Mouse (Mus musculus): ENCODE measurements around the gene Phf1.
"Not testable (repeated sequence)": the region's sequence is repeated elsewhere in the genome, so short reads cannot be mapped to it uniquely, and the experiment has no call there.

The Phf1 gene

DNA sequence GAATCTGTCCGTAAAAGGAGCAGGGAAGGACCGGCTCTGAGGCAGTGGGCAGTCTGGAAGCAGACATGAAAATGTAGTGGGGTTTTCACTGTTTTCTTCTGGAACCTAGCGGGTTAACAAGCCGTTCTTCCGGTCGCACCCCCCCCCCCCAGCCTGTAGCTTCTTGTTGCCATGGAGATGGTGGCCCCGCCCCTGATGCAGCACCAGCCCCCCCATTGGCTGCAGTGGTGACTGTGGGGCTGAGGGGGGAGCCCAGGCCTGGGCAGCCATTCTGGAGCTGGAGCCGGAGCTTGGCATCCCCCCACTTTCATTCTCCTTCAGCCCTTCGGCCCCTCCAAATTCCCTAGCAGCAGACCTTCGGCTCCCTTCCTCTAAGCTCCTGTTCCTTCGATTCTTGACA, 18.6 kb downstream of the Phf1 start:
- peak; percentile 91 to 95 for DNase-seq

DNA sequence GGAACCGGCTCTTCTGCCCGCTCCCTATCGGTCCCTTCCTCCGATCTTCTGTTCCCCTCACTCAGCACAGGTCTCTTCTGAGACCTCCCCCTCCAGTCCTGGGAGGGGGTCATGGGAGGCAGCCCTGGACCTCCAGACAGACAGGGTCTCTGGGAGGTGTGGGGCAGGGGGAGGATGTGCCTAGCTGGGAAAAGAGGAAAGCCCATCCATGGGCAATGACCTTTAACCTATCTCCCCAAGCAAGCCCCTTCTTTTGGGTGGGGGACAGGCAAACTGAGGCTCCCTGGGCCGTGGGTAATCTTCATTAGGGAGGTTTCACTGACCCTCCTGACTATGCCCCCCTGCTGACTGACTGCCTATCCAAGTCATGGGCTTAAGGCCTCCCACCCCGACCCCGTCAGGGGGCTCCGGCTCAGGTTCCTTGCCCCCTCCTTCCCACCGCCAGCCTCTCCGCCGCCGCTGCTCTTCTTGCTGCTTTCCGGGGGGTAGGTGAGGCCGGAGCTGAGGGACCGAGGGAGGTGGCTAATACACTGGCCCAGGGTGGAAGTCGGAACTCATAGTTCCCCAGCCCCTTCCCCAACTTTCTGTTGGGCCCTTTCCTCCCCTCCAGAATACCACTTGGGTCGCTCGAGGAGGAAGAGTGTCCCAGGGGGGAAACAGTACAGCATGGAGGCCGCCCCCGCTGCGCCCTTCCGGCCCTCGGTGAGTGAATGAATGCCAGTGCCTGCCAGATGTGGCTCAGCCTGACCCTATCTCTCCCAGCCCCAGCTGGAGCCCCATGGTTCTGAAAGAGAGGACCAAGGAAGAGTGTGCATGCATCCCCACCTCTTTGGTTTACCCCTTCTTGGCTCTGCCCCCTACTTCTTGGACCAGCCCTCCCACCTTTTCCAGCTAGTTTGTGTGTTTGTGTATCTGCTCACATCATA, 19.4 kb downstream of the Phf1 start:
- DNase-seq, result peak in 1 of 2 experiments; percentile 33

DNA sequence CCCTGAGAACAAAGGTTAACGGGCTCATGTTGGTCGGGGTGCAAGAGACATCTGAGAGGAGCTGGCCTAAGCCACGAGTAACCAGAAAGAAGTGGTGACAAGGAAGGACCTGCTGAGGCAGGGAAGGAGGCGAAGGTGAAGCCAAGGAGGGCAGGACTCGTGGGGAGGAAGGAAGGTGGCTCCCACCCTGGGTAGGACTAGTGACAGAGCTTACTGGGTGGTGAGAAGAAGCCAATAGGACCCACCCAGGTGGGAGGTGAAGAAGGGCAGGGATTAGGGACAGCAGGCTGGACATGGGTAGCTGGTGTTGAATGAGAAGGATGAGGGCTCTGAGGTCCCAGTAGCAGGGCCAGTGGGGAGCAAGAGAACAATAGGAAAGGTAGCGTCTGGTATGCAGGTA, 20.3 kb downstream of the Phf1 start:
- DNase-seq, result no peak

DNA sequence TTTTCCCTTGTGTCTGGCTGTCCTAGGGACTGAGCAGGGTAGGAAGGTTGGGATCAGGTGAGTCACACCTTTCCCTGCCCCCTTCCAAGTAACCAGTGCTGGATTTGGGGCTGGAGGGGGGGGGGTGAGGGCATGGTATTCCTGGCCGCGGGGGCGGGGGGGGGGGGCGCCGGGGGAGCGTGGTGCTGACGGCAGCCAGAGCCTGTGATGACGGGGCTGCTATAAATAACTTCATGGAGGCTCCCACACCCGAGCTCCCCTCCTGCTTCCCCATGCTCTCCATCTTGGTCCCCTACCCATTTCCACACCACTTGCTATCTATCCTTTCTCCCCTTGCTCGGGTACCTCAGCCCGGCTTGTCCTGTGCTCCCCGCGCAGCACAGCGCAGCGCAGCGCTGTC, 20.9 kb downstream of the Phf1 start:
- no peak for DNase-seq

DNA sequence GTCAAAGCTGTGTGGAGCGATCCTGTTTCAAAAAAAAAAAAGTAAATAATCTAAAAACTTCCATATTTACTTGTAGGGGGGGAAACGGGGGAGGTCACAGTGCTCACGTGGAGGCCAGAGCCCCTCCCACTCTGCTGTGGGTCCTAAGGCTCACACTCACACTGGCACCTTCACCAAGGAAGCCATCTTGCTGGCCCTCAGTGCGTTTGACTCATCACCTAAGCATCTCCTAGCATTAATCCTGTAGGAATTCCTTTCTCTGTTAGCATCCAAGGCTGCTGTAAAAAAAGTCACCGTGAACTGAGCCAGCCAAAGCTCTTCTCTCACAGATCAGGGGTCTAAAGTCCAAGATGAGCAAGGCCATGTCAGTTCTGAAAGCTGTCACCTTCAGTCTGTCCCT, 23.5 kb downstream of the Phf1 start:
- no peak for DNase-seq

DNA sequence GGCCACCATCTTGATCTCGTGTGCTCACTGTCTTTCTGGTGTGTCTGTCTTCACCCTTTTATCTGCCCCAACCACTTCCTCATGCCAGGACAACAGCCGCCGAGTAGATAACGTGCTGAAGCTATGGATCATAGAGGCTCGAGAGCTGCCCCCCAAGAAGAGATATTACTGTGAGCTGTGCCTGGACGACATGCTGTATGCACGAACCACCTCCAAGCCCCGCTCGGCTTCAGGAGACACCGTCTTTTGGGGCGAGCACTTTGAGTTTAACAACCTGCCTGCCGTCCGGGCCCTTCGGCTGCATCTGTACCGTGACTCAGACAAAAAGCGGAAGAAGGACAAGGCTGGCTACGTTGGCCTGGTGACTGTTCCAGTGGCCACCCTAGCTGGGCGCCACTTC, 24.0 kb downstream of the Phf1 start:
- DNase-seq, result no peak

DNA sequence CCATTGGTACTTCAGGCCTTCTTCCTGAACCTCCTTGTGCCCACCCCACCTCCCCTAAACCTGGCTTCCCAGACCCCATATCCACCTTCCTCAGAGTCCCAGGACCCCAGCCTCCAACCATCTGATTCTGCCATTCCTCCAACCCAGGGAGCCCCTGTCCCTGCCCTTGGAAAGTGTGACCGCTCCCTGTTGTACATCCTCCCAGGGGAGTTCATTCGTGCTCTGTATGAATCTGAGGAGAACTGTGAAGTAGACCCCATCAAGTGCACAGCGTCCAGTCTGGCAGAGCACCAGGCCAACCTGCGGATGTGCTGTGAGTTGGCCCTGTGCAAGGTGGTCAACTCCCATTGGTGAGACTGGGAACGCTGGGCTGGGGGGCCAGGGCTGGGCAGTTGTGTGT, 25.0 kb downstream of the Phf1 start:
- DNase-seq, result no peak

DNA sequence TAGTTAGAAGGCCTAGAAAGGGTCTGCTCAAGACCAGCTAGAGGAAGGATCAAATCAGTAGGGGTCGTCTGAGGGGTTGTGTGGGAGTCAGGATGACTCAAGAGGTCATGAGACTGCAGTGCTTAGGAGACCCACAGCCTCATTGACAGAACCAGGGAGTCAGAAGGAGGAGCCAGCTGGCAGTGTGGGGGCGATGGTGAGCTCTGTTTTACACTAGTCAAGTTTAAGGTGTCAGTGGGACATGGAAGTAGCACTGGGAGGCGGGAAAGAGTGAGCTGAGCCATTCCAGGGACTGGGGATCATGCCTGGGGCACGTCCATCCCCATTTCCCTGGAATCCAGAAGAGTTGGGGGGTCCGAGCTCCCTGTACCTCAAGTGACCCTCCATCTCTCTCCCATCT, 26.0 kb downstream of the Phf1 start:
- DNase-seq, result no peak

DNA sequence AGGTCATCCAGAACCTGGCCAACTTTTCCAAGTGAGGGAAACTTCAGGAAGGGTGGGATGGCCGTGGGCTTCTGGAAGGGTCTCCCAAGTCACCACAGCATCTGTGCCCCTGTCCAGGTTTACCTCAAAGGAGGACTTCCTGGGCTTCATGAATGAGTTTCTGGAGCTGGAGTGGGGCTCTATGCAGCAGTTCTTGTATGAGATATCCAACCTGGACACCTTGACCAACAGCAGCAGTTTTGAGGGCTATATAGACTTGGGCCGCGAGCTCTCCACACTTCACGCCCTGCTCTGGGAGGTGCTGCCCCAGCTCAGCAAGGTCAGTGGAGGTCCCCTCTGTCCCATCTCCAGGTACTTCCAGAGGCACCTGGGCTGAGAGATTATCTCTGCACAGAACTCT, 27.0 kb downstream of the Phf1 start:
- no peak for DNase-seq

DNA sequence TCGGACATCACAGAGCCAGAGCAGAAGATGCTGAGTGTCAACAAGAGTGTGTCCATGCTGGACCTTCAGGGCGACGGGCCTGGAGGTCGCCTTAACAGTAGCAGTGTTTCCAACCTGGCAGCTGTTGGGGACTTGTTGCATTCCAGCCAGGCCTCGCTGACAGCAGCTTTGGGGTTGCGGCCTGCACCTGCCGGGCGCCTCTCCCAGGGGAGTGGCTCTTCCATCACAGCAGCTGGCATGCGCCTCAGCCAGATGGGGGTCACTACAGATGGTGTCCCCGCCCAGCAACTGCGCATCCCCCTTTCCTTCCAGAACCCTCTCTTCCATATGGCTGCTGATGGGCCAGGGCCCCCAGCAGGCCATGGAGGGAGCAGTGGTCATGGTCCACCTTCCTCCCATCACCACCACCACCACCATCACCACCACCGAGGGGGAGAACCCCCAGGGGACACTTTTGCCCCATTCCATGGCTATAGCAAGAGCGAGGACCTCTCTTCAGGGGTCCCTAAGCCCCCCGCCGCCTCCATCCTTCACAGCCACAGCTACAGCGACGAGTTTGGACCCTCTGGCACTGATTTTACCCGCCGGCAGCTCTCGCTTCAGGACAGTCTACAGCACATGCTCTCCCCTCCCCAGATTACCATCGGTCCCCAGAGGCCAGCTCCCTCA, 28.9 kb downstream of the Phf1 start:
- DNase-seq, result no peak

DNA sequence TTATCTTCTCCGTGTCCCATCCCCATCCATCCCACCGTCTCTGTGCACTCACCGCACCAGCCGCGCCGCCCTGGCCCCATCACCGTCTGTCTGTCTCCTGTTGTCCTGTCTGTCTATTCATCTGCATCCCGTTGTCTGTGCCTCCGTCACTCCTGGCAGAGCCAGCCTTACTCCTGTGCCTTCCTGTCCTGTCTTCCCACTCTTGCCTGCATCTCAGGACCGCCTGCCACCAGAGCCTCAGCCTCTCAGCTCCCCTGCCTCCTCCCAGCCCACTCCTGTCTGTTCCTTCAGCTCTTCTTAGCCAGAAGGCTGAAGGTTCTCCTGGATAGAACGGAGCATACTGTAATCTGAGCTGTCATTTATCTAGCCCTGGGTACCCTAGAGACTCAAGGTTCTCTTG, 34.1 kb downstream of the Phf1 start:
- no peak for DNase-seq

DNA sequence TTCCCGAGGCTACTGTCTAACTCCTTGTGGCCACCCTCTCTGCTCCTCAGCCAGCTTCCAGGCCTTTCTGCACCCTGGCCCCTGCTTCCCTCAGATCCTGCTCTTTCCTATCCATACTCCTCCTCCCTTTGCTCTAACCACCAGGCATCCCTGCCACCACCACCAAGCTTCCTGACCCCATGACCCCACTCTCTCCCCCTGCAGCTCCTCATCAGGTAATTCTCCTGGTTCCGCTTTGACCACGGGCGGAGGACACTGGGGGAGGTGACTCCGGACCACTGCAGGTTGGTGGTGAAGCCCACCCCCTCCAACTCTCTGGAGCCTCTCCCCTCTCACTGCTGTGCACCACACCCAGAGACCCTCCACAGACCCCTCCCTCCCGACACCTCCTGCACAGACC, 34.6 kb downstream of the Phf1 start:
- no peak for DNase-seq

DNA sequence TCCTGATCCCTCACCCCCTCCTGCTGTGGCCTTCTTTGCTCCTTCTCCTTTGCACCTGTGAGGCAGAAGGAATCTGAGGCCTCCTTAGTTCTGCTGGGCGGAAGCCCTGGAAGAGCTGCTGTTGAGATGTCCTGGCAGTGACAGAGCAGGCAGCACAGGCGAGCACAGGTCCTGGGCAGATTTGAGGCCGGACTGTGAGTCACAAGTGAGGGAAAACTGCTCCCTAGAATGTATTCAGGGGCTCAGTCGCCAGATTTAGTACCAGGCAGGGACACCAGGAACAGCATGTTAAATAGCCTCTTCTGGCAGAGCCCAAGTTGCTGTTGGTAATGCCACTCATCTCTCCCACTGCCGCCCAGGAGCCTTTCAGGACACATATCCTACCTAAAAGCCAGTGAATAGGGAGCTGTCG, 35.4 kb downstream of the Phf1 start:
- DNase-seq, result no peak

DNA sequence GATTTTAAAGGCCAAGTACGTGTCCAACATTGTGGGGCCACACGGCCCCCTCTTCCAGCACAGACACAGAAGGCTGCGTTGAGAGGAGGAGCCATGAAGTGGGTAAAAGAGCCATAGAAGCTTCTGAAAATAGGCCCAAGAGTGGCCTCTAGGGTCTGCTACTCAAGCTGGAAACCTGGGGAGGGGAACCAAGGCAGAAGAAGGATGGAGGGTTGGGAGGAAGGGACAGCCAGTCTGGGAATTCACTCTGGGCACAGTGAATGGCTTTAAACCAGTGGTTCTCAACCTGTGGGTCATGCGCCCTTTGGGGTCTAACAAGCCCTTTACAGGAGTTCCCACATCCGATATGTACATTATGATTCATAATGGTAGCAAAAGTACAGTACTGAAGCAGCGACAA, 36.4 kb downstream of the Phf1 start:
- no peak for DNase-seq

DNA sequence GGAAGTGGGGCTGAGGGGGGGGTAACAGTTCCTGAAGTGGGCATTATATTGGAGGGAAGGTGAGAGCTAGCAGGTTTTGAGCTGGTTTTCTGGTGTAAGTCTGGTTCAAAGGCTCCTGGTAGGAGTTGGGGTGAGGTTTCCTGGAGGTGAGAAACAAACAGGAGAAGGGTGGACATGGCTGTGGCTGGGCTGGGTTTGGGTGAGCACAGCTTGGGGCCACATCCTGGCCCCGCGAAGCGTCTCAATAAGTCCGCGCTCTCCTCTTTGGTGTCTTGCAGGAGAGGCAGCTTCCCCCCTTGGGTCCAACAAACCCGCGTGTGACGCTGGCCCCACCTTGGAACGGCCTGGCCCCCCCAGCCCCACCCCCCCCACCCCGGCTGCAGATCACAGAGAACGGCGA, 37.4 kb downstream of the Phf1 start:
- no peak for DNase-seq

DNA sequence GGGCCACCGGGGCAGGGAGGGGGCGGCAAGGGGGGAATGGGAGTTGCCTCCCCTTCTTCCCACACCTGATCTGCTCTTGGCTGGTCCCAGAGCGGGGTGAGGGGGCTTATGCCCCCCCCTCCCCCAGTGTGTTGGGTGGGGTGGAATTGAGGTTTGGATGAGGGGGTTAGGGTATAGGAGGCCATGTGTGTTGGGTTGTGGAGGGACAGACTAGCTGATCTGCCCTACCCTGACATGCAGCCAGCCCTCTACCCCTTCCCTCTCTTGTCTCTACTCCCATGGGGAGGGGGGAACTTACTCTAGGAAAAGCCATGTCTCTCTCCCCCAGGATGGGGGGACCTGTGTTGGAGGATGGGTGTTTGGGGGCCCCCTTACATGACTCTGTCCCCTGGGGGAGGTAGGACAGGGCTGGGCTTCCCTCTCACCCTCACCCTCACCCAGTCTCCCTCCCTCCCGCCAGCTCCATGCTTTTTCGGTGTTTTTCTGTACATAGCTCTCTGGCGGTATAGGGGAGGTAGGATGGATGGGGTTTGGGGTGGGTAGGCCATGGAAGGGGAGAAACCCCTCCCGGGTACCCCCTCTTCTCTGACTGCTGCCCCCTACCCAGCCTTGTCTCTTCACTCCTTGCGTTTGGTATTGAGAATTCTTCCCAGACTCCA, 38.5 kb downstream of the Phf1 start:
- DNase-seq, result no peak

DNA sequence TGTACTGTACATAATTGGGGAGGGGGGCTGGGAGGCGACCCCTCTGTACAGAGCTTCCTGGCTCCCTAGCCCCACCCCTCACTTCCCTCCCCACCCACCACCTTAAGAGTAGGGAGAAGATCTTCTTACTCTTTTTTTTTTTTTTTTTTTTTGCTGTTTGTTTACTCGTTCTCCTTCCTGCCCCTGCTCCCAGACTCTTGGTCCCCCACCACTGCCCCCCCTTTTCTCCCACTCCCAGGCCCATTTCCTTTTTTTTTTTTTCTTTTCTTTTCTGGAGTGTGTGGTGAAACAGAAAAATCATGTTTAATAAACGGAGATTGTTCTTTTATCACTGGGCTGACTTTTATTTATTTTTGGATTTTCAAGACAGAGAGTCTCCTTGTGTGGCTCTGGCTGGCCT, 39.3 kb downstream of the Phf1 start:
- DNase-seq, result peak in 1 of 2 experiments; percentile 39

DNA sequence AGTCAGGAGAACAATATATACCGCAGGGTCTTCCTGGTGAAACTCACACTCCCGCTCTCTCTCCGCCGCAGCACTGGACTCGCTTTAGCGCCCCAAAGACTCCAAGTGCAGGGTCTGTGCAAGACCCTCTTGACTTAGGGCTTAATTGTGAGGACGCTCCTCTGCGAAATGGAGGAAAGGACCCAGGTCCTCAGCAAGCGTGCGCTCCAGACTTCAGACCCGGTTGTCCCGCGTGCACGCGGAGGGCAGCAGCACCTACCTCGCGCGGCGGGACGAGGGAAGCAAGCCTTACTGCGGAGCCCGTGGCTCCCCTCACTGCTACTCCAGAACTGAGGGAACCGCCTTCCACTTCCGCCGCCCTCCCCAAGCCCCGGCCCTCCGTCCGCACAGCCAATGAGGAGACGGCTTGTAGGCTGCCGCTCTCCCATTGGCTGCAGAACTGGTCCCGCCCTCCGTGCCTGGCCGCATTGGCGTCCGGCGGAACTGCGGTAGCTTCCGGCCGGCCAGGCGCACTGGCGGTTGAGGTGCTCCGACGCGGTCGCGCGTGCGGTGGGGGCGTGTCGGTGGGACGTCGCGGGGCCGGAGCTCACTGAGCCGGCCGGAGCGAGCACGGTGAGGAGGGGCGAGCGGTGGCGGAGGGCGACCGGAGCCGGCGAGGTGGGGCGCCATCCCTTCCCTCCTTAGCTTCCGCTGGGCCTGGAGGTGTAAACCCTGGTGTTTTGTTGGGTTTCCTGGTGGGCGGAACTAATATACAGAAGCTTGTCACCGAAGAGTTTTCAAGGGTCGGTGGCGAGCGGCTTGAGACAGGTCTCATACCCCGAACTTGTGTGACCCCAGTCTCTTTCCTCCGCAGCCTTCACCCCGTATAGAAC, 40.1 kb downstream of the Phf1 start, which contains the start of gene Zbtb9:
TSS of gene Zbtb9 (plus strand) at position 465 of the 872 bp plus-strand sequence.
- peak; percentile 96 to 98 for DNase-seq

DNA sequence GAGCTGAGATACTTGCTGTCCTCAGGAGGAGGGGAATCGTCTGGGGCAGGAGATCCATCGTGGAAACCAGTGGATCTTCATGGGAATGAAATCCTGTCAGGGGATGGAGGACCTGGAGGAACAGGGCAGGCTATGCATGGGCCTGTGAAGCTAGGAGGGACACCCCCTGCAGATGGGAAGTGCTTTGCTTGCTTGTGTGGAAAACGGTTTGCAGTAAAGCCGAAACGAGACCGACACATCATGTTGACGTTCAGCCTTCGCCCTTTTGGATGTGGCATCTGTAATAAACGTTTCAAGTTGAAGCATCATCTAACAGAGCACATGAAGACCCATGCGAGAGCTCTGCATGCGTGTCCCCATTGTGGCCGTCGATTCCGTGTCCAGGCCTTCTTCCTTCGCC, 41.7 kb downstream of the Phf1 start:
- no peak for DNase-seq

DNA sequence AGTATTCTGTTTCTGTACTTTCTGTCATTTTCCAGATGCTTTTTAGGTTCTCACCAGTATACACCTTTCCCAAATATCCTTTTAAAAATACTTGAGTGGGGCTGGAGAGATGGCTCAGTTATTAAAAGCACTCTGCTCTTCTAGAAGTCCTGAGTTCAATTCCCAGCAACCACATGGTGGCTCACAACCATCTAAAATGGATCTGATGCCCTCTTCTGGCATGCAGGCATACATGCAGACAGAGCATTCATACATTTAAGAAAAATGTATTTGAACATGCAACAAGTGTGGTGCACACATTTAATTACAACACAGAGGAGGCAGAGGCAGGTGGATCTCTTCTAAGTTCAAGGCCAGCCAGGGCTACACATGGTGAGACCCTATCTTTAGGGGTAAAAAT, 42.6 kb downstream of the Phf1 start:
- no peak for DNase-seq

DNA sequence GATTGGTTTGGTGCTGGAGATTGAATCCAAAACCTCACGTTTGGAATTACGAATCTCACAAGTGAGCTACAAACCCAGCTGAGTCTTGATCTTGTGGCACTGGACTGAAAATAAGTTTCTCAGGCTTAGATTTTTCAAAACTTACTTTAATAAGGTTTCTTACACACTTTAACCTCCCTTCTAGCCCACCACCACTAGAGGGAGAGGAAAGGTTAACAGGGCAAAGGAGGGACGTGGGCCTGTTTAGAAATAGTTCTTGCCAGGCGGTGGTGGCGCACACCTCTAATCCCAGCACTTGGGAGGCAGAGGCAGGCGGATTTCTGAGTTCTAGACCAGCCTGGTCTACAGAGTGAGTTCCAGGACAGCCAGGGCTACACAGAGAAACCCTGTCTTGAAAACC, 44.5 kb downstream of the Phf1 start:
- not testable (repeated sequence) for DNase-seq

DNA sequence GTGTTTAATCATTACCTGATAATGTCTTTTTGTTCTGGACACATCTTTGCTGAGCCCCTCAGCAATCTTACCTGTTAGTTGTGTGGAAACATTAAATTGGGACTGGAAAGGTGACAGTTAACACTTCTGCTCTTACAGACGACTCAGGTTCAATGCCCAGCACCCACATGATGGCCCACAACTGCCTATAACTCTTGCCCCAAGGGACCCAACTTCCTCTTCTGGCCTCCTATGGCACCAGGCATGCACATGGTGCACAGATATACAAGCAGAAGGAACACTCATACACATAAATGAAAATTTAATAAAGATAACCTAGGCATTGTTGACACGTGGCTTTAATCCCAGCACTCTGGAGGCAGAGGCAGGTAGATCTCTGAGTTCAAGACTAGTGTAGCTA, 46.6 kb downstream of the Phf1 start:
- DNase-seq, result no peak

DNA sequence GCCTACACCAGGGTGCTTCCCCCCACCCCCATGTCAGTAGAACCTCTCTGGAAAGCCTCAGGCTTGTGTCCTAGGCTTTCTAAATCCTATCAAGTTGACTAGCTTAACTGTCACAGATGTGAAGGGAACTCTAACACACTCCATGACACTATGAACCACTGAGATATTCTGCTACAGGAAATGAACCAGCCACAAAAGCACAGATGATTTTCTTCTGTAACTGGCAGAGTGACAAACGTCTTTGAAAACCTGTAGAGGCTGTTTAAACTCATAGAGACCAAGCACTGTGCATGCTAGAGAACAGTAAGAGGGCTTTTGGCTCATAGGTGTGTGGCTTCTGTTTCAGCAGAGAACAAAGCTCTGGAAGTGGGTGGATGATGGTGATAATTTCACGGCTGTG, 48.2 kb downstream of the Phf1 start:
- no peak for DNase-seq

All from kidney, postnatal 4 days (tissue).